Mouse (Mus musculus): ENCODE results near the gene Bin2.

Gene Bin2

DNA sequence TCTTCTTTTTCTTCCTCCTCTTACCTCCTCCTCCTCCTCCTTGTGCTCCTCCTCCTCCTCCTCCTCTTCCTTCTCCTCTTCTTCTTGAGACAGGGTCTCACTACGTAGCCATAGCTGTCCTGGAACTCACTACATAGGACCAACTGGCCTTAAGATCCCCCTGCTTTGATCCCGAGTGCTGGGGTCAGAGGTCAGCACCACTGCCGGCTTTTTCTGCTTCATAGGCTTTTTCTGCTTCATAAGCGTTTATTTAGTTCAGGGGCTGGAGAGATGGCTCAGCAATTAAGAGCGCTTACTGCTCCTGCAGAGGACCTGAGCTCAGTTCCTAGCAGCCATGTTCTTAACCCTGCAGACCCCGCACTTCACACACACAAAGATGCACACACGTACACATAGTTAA, 12.4 kb upstream of the Bin2 start:
- no peak for DNase-seq (ENCODE audit: low spot score)

DNA sequence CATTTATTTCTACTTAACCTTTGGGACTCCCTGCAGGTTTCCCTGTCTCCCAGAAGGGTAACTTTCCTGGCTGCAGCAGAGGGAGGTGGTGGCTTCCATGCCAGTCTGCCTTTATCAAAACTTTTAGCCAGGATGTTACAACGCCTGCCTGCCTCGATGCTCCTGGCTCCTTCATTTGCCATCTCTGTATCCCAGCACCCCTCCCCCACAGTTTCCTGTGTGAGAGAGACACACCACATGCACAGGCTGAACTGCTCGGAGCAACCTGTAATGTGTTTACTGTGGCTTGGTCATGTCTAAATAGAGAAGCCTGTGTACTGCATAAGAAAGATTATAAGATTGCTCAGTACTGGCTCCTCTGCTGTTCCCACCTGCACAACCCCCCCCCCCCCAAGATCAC, 11.0 kb upstream of the Bin2 start:
- DNase-seq (ENCODE audit: low spot score): no peak

DNA sequence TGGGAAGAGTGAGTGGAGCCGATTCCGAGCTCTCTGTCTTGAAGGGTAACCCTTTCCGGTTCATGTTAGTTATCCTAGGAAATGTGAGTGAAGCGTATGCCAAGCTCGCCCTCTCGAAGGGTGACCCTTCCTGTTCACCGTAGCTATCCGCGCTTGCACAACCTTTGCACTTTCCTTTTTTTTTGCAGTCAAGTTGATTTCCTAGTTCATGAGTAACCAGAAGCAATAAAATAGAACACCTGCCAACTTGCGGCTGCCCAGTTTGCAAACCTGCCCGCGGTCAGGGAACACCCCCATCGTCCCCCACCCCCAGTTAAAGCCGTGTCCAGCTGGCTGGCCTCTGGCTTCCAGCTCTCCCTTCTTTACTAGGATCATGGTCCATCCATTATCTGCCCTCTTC, 9.7 kb upstream of the Bin2 start:
- DNase-seq (ENCODE audit: low spot score): no peak

DNA sequence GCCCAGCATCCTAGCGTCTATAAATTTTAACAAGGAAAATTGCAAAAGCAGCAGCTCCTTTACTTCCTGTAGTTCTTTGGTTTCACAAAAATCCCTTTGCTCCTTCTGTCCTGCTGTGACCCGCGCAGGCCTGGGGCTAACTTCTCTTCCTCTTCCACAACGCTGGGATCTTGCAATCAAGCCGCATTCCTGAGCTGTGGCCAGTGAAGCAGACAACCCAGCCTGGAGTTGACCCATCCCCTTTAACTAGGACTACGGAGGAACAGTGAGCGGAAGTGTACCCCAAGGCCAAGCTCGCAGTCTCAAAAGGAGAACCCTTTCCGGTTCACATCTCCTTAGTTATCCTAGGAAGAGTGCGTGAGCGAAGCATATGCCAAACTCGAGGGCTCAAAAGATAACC, 9.2 kb upstream of the Bin2 start:
- DNase-seq (ENCODE audit: low spot score): no peak

DNA sequence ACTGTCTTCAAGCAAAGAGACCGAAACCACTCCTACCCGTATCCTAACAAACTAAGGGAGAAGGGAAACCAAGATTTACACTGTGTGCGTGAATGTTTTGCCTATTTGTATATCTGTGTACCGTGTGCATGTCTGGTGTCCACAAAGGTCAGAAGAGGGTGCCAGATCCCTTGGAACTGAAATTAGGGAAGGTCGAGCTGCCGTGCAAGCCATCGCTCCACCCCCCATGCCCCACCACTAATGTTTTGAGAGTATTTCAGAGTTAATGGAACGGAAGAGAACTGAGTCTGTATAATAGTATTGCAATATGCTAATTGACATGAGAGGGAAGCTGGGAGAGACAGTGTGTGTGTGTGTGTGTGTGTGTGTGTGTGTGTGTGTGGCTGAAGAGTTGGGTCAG, 8.3 kb upstream of the Bin2 start:
- no peak for DNase-seq (ENCODE audit: low spot score)

DNA sequence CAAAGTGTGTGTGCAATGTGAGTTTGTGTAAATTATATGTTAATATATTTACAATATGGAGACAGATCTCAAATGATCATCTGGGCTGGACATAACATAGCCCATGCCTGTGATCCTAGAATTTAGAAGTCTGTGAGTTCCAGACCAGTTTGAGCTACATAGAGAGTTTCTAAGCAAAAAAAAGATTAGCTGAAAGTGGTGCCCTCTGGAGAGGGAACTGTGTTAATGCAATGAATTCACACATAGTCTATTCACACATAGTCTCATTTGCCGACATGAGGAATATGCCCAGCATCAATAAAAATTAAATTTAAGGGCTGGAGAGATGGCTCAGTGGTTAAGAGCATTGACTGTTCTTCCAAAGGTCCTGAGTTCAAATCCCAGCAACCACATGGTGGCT, 7.2 kb upstream of the Bin2 start:
- DNase-seq (ENCODE audit: low spot score): no peak

DNA sequence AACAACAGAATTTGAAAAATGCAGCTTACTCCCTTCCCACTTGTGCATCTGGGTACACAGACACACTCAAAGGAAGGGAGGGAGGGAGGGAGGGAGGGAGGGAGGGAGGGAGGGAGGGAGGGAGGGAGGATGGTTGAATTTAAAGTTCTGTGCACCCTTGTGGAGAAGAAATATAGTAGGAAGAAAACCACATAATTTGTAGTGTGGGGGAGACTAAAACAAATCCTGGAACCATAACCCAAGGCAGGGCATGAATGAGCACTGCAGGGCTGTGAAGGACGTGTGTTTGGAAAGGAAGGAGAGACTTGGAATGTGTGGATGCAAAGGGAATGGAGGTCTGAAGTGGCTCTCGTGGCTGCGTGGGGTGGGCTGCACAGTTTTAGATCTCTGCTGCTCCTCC, 6.1 kb upstream of the Bin2 start:
- no peak for DNase-seq (ENCODE audit: low spot score)

DNA sequence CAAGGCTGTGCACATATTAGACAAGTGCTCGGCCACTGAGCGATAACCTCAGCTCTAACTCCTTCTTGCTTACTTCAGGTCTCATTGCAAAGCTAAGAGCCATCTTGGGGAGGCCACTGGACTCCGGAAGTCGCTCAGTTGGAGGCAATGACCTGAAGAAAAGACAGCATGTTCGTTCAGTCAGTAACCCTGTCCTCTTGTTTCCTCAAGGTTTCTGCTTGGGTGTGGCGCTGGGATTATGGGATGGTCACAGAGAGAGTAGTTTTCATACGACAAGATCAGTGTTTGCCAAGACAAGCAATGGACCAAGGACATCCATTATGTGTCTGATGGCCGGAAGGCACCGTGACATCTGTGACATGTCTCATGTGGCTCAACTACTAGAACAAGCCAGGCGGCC, 5.2 kb upstream of the Bin2 start:
- no peak for DNase-seq (ENCODE audit: low spot score)

DNA sequence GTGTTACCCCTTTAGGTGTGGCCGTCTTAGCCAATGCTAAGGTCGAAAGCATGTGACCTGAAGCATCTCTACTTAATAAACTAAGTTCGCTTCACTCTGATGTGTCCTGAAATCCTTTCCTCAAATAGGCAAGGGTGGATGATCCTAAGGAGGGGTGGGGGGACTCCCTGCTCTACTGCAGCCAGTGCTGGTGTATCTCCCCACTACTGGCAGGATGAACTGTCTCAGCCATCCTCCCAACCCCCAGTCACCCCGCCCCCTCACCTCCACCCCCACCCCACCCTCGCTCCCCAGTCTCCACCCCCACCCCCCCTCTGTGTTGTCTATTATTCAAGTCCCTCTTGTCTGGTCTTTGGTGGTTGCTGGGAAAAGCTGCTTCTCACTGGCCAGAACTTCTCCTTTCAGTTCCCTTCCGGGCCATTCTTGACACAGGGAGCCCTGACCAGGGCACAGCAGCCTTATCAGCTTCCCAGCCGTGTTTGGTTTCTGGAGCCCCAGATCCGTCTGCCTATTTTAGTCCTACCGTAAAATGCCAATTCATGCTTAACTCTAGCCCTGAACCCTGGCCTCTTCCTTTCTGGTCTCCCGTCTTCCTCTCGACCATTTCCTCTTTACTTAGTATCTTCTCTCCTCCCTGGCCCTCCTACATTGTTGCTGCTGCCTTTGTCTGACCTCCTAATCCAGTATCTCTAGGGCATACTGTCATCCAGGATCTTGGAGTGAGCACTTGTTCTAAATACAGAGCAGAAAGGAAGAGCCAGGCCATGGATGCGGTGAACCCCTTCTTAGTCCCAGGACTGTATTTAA, 4.4 kb upstream of the Bin2 start:
- no peak for DNase-seq (ENCODE audit: low spot score)

DNA sequence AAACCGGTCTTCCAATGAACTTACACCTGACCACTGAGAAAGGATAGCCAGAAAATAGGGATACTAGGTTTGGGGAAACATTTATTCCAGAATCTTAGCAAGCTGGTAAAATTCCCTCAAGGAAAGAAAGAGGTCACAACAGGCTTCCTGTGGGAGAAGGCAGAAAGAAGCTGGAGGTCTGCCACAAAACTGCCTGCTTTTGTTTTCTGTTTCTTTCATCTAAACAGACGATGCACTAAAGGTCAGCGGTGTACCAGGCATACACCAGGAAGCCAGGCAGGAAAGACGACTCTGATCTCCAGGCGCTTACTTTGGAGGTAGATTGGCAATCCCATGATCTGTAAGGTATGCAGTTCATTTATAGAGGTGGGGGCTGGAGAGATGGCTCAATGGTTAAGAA, 1.5 kb upstream of the Bin2 start:
- no peak for DNase-seq (ENCODE audit: low spot score)

DNA sequence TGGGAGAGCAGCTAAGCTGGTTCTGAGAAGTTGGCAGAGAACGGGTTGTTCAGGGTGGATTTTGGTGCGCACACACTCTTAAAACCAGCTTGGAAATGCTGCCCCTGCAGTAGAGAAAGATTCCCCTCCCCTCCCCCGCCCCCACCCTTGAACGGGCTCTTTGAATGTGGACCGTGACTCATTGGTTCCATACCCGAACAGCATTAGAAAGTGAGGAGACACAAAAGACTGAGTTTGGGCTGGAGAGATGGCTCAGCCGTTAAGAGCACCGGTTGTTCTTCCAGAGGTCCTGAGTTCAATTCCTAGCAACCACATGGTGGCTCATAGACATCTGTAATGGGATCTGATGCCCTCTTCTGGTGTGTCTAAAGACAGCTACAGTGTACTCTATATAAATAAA, 651 bp upstream of the Bin2 start:
- DNase-seq (ENCODE audit: low spot score): no peak

DNA sequence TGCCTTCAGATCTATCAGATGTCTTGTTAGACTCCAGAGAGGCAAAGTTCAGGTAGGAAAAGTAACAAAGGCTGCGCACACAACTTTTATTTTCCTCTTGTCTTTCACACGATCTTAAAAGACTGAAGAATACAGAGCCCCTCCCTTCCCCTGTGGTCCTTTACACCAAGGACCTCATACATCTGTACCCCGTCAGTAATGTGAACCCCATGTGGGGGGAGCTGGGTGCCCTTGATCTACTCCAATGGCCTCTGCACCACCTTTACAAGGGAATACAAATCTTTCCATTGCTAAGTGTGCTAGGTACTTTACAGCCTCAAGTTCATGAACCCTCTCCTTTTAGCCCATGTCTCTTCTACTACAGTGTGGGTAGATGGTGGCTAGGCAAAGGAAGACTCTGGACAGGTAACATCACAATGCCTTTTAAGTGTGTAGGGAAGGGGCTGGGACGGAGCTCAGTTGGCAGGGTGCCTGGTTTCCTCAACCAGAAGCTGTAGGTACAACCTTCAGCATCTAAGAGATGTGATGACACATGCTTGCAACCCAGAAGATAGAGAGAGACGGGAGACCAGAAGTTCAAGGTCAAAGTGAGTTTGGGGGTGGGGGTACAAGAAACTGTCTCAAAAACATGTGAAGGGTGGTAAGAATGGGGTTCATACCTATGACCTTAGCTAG, 1.3 kb downstream of the Bin2 start:
- DNase-seq (ENCODE audit: low spot score): no peak

DNA sequence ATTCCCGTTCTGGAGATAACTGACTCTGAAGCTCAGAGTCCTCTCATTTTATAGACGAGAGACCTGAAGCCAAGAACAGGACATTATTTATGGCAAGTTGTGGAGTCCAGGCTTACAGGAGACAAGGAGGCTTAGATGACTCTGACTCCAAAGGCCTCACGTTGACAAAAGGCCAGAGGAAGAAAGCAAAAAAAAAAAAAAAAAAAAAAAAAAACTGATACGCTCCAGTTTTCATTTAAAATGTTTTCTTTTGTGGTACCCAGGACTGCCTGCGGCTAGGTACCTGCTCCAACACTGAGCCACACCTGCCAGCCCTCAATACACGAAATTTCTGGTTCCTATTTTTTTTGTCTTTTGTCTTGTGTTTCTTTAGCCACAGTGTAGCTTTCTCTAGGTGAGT, 1.9 kb downstream of the Bin2 start:
- no peak for DNase-seq (ENCODE audit: low spot score)

DNA sequence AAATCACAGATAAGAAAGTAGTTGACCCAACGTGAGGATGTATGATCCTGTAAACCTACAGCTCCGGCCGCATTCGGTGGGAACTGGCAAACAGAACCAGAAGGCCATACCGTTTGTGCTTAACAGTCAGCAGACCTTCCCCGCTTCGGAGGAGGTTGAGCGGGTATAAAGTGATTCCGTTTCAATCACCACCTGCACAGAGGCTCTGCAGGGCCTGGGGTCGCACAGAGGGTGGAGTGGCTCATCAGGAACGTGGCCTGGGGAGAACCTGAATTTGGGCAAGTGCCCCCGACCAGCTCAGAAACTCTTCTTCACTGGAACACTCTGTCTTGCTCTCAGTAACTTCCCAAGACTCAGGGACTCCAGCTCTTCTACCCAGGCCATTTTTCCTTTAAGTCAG, 2.5 kb downstream of the Bin2 start:
- no peak for DNase-seq (ENCODE audit: low spot score)

DNA sequence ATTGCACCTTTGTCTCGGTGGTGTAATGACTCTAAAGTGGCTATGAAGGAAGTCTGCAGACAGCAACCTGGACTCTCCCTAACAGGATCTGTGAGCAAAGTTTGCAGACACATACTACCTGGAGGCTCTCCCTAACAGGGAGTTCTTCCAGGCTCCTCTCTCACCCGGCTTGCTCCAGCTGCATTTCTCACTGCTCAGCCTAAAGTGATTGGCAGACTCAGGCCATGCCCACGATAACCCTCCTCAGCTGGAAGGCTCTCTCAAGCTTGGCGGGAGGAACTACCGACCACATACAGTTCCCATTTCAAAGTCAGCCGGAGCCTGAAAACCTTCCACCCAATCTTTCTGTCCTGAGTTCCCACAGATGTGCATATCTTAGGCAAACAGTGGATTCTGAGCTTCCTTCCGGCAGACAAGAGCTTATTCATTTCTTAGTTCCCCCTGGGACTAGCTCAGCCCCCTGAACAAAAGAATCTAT, 3.1 kb downstream of the Bin2 start:
- DNase-seq (ENCODE audit: low spot score): no peak

DNA sequence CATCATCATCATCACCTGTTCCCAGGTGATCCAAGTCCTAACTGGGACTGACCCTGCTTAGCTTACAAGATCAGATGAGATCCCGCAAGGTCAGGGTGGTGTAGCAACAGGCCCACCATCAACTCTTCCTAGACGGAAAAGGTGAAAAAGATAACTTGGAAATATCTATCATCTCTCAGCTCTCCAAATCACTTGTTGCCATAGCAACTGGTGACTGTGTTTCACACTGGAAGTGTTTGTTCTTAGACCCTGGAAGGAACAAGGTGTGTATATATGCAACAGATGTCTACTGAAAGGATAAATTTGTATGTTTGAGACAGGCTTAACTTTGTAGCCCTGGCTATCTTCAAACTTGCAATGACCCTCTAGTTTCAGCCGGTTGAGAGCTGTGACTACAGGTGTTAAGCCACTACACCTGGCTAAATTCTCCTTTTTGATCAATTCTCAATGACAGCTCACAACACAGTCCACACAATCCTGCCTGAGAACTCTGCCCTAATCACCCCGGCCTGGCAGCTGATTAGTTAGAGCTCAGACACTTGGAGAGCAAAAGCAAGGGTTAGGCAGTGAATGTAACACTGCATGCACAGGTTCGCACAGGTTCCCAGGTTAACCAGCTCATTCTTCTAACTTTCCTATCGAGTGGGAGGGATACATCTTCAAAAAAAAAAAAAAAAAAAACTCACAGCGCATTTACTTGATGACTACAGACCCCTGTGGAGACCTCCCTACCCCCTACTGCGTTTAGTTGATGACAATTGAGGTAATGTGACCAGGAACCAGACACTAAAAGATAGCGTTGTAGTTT, 3.7 kb downstream of the Bin2 start:
- no peak for DNase-seq (ENCODE audit: low spot score)

DNA sequence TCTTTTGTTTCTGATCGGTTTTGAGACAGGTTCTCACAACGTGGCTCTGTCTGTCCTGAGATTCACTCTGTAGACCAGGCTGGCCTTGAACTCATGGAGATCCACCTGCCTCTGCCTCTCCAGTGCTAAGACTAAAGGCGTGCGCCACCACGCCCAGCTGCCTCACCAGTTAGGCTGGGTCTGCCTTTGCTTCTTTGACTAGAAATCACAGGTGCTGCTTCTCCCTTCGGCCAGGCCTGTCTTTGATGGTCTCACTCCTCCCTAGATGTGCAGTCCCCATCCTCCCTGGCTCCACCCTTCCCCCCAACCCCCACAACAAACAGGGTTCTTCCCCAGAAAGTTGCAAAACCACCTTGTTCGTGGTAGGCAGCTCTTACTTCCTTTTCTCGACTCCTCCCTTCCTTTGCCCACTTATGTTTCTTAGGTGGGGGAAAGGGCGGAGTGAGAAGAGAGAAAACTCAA, 4.5 kb downstream of the Bin2 start:
- no peak for DNase-seq (ENCODE audit: low spot score)

DNA sequence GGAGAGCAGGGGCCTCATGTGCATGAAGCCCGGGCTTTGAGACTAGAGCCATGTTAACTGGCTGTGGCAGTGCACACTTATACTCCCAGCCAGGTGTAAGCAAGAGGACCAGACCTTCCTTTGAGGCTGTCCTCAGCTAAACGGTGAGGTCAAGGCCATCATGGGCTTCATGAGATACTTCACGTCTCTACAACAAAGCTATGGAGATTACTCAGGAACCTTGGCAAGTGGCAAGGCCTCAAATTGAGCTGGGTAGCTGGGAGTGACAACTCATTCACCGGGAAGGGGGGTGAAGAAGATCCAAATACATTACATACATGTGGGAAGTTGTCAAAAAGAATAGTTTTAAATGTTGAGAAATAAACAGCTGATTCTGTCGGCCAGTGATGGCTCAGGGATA, 8.5 kb downstream of the Bin2 start:
- DNase-seq (ENCODE audit: low spot score): no peak

DNA sequence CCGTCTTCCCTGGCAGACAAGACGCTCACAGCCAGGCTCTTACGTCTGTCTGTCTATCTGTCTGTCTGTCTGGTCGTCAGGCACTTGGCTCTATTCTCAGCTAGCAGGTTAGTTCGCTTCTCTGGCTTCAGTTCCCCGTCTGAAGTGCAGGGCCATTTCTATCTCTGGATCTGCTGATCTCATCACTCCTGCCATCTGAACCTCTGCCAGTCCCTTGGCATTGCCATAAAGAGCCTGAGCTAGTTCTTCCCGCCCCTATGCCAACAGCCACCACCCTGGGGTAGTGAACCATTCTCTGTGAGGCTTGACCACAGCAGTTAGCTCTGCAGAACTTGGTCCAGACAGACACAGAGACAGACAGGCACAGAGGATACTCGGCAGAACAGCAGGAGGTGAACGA, 9.0 kb downstream of the Bin2 start:
- DNase-seq (ENCODE audit: low spot score): no peak

DNA sequence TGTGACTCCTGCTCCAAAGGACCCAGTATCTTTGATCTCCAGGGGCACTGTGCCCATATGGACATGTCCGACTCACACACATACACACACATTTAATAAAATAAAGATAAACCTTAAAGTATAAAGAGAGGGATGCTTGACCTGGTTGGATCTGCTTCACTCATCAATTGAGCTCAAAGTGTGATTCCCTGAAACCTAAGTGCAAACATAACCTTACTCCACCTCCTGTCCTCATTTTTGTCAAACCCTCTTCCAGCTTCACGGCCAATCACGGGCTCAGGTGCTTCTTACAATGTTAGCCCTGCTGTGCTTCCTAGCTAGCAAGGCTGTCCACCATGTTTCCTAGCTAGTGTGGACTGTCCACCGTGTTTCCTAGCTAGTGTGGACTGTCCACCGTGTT, 14.2 kb downstream of the Bin2 start:
- no peak for DNase-seq (ENCODE audit: low spot score)

DNA sequence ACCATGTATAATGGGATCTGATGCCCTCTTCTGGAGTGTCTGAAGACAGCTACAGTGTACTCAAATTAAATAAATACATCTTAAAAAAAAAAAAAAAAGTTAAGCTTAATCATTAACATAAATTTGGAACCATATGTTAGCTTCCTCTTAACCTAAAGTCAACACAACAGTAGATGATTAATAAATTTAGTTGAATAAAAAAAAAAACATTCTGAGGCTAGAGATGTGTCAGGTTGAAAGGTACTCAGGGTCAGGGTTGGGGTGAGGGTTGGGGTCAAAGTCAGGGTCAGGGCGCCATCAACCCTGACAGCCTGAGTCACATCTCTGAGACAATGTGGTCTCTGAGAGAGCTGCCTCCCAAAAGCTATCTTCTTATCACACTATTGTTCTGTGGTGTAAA, 15.1 kb downstream of the Bin2 start:
- DNase-seq (ENCODE audit: low spot score): no peak

DNA sequence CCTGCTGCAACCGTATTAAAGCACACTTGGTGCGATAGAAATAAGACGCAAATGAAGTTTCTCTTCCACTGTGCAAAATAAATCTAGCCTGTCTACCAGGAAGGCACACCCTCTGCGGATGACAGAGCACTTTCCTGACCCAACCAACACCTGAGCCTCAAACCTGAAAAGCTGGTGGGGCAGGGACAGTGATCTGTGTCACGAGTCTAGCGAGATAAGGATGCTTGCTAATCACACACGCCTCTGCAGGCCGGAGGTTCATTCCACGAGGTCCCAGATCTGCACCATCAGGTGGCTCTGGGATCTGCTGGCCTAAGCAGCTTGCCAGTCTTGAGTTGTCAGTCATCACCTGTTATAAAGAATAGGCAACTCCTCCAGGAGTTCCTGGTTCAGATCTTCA, 17.7 kb downstream of the Bin2 start:
- peak; percentile 67 for DNase-seq (ENCODE audit: low spot score)

DNA sequence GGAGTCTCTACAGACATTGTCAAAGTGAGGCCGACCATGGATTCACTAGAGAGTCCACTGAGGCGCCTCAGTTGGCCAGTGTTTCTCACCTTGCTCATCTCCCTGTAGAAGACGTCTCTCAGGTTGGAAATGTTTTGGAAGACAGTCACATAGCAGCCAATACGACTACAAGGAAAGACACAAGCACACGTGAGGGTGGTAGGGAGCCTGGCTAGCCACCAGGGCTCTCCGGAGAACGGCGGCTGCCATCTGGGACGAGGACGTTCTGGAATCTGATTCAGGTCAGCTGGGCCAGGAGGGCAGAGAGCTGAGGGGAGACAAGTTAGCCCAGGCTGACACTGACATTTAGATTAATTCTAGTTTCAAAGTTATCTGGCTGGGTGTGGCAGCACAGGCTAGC, 19.2 kb downstream of the Bin2 start:
- no peak for DNase-seq (ENCODE audit: low spot score)
